ENCODE assay signal across 8 mouse cellular contexts in genomic region chr5:109466576-109467506, GRCm38 (mm10). TPM values are rescaled to one million over a fixed set of nuclear protein-coding genes. Genes with fewer than 3 reads are reported as not detected.
DNase-seq lines count a peak whose midpoint lies in the region; ATAC-seq lines count a peak whose summit lies in the region.

No protein-coding gene starts in this region.

- peak overlapping the region; percentile 43 for H3K4me2 ChIP-seq in midbrain, embryonic 12.5 days (replicated peaks)

- no peak overlapping the region for H3K9ac ChIP-seq in midbrain, embryonic 12.5 days (replicated peaks)

- H3K4me1 ChIP-seq in midbrain, embryonic 12.5 days = no peaks in the 10 kb centered on the region

- DNase-seq in right cerebral cortex, adult 18-20 months = peak; percentile 27
- no peak for DNase-seq in right cerebral cortex, postnatal 25 days
- DNase-seq in cerebellum, postnatal 36 days = peak; percentile 2 to 7
- peak; percentile 9 for DNase-seq in heart, postnatal 4 days
- DNase-seq in left cerebral cortex, adult 18-20 months (ENCODE audit: low spot score in 2 of 2) = peak; percentile 7 to 15
- no peak for DNase-seq in natural killer cell, adult 2 months (ENCODE audit: low spot score in 2 of 2)
- no peak for DNase-seq in gastrocnemius, adult 18-20 months (ENCODE audit: low spot score)

- H3K27ac ChIP-seq in midbrain, embryonic 12.5 days (replicated peaks) = no peak overlapping the region

- ATAC-seq in midbrain, embryonic 12.5 days (ENCODE audit: low FRiP score, low read depth) = peak; percentile 80

- peaks cover 27% of the 10 kb centered on the region for H3K9me3 ChIP-seq in midbrain, embryonic 12.5 days

- no peaks in the 10 kb centered on the region for H3K36me3 ChIP-seq in midbrain, embryonic 12.5 days

- peak overlapping the region; percentile 30 for H3K4me3 ChIP-seq in midbrain, embryonic 12.5 days

- 30% methylated on average over 17 of the region's 21 CpGs for WGBS in midbrain, embryonic 12.5 days

- H3K27me3 ChIP-seq in midbrain, embryonic 12.5 days = no peaks in the 10 kb centered on the region

RNA-seq across cellular contexts. Expression of gene Vmn2r17, which starts 47.4 kb away (rescaled TPM):
- total RNA-seq in heart, postnatal 4 days (2021) = not detected
- not detected for total RNA-seq in left cerebral cortex, adult 18-20 months (2021)
- polyA plus RNA-seq in midbrain, embryonic 12.5 days (2016; fragmentation: Nextera tagmentation; extraction: Ambion mirVana) = not detected in 2 replicates
- total RNA-seq in gastrocnemius, adult 18-20 months (2021) = not detected

Comparison
In these comparisons a context has a peak if more than half of its experiments do, and no peak if none do; other contexts are left out.
1. DNase-seq: peak in right cerebral cortex, adult 18-20 months (single experiment), cerebellum, postnatal 36 days (2 of 2), heart, postnatal 4 days (single experiment) and left cerebral cortex, adult 18-20 months (2 of 2); none in right cerebral cortex, postnatal 25 days (single experiment), natural killer cell, adult 2 months (0 of 2) and gastrocnemius, adult 18-20 months (single experiment).